Mouse (Mus musculus) myocyte (in vitro differentiated cells): ENCODE measurements around the gene Cdc34.

ENCODE experiments used
- CEBPB ChIP-seq: IDR thresholded peaks from 2 replicates; pipeline ENCODE4 v1.6.1; 2011; ENCODE audit warnings: mild to moderate bottlenecking, moderate library complexity; ENCODE audit not compliant: poor library complexity, insufficient read depth, severe bottlenecking
- TCF12 ChIP-seq: IDR thresholded peaks from one replicate; pipeline ENCODE4 v1.6.1; 2011; ENCODE audit warnings: mild to moderate bottlenecking, control low read depth; ENCODE audit not compliant: poor library complexity, insufficient read depth, severe bottlenecking
- USF1 ChIP-seq: IDR thresholded peaks from one replicate; pipeline ENCODE4 v1.6.1; 2011; ENCODE audit warnings: low read depth, mild to moderate bottlenecking, control low read depth, moderate library complexity

DNA sequence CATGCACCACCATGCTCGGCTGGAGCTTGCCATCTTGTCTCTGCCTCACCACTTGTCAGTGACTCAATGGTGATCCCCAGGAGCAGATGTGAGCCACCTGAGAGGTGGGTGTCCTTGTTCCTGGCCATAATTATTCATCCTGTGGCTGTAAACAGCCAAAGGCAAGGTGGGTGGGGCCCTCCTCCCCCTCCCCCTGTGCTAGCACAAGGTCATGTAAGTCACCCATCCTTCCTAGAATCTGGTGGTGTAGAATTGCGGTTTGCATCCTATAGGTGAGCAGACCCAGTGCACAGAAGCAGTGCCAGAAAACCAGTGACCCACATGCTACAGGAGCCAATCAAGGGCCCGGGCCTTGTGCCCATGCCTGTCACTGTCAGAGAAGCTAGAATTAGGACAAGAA is 8.9 kb upstream of the Cdc34 start:
- no peak for TF ChIP-seq TCF12
- TF ChIP-seq CEBPB, result no peak
- no peak for TF ChIP-seq USF1
